Mouse (Mus musculus): ENCODE data around the gene Gpr142. TPM values are rescaled to one million over a fixed set of nuclear protein-coding genes. Genes with fewer than 3 reads are reported as not detected.

Gpr142 gene
- total RNA-seq, 4 experiments from 2014 or later: not detected

- DNase-seq: no peak
These were observed 3.2 kb downstream of the Gpr142 start for GRCm38 (mm10) chr11:114801906-114802305.

- no peak for DNase-seq
These were observed 4.0 kb downstream of the Gpr142 start for GRCm38 (mm10) chr11:114802540-114803267.

- no peak for DNase-seq
These were observed 5.3 kb downstream of the Gpr142 start for GRCm38 (mm10) chr11:114803990-114804389.

- no peak for DNase-seq
These were observed 8.3 kb downstream of the Gpr142 start for GRCm38 (mm10) chr11:114807025-114807424.

GRCm38 (mm10) chr11:114807686-114808427 is 9.1 kb downstream of the Gpr142 start:
- no peak for DNase-seq

- DNase-seq: no peak
These were observed 10.6 kb downstream of the Gpr142 start for GRCm38 (mm10) chr11:114809371-114809770.

- no peak for DNase-seq
These were observed 11.6 kb downstream of the Gpr142 start for GRCm38 (mm10) chr11:114810344-114810743.

- DNase-seq: peak; percentile 70
These were observed 14.1 kb downstream of the Gpr142 start for GRCm38 (mm10) chr11:114812731-114813240.

GRCm38 (mm10) chr11:114814873-114815592 is 16.3 kb downstream of the Gpr142 start:
- DNase-seq: no peak

- DNase-seq: no peak
These were observed 18.2 kb downstream of the Gpr142 start for GRCm38 (mm10) chr11:114816934-114817333.

- DNase-seq: no peak
These were observed 19.5 kb downstream of the Gpr142 start for GRCm38 (mm10) chr11:114818185-114818584.

- no peak for DNase-seq
These were observed 20.4 kb downstream of the Gpr142 start for GRCm38 (mm10) chr11:114819110-114819509.

- no peak for DNase-seq
These were observed 21.7 kb downstream of the Gpr142 start for GRCm38 (mm10) chr11:114820444-114820843.

GRCm38 (mm10) chr11:114821325-114821724 is 22.6 kb downstream of the Gpr142 start:
- no peak for DNase-seq

GRCm38 (mm10) chr11:114822727-114823126 is 24.0 kb downstream of the Gpr142 start:
- no peak for DNase-seq

- DNase-seq: no peak
These were observed 24.5 kb downstream of the Gpr142 start for GRCm38 (mm10) chr11:114823199-114823725.

- no peak for DNase-seq
These were observed 28.0 kb downstream of the Gpr142 start for GRCm38 (mm10) chr11:114826686-114827085.

GRCm38 (mm10) chr11:114829499-114830432 is 31.0 kb downstream of the Gpr142 start:
- DNase-seq: no peak

- no peak for DNase-seq
These were observed 31.7 kb downstream of the Gpr142 start for GRCm38 (mm10) chr11:114830433-114830773.

- DNase-seq: no peak
These were observed 34.4 kb downstream of the Gpr142 start for GRCm38 (mm10) chr11:114833166-114833565.

GRCm38 (mm10) chr11:114843818-114844463 is 45.2 kb downstream of the Gpr142 start:
- DNase-seq: no peak

Data from adrenal gland, adult 8-10 months (tissue).